Comparison of ENCODE assay signal across 27 mouse cellular contexts in genomic region chr12:75494643-75495042, GRCm38 (mm10).
DNase-seq lines count a peak whose midpoint lies in the region; ATAC-seq and TF ChIP-seq lines count a peak whose summit lies in the region.
"Had no signal": no experiment of that assay in that cellular context is flagged by ENCODE, and none has a peak within 500 bp of the region (broad histone marks: within the 10 kb centered on the region; RNA-seq: fewer than 3 reads in every experiment).

No protein-coding gene starts in this region.

- H3K27me3 ChIP-seq in heart, embryonic 12.5 days (replicated peaks): no peaks in the 10 kb centered on the region
- H3K27me3 ChIP-seq: CH12.LX; forebrain, embryonic 13.5 days; hindbrain, embryonic 13.5 days had no signal

- no peak overlapping the region for H3K9ac ChIP-seq in heart, embryonic 12.5 days
- H3K9ac ChIP-seq: forebrain, embryonic 13.5 days; forebrain, postnatal 0 days; hindbrain, embryonic 13.5 days had no signal

- H3K36me3 ChIP-seq in heart, embryonic 12.5 days: no peaks in the 10 kb centered on the region

- peak; percentile 29 for DNase-seq in heart, adult 11 months
- peak; percentile 14 for DNase-seq in CD4-positive, CD25-positive, alpha-beta regulatory T cell, adult 2 months (ENCODE audit: low read depth, low spot score)
- DNase-seq in naive thymus-derived CD4-positive, alpha-beta T cell, adult 2 months (ENCODE audit: low read depth): peak; percentile 10
- DNase-seq in cerebellum, postnatal 4 days (ENCODE audit: low spot score in 2 of 2): no peak
- DNase-seq in lung, adult 2 months: no peak
- DNase-seq in left cerebral cortex, adult 9 months (ENCODE audit: low spot score in 2 of 2): no peak
- DNase-seq: adrenal gland, adult 8-10 months; adrenal gland, postnatal 25 days; B cell, adult 2 months; cerebellum, adult 11-12 months; cerebellum, adult 8-10 months; cerebellum, postnatal 10 days; cerebellum, postnatal 36 days; forebrain, postnatal 0 days; gastrocnemius, adult 2 months; gastrocnemius, postnatal 14 days; heart, adult 18-20 months; kidney, adult 11 months had no signal

- no peak for TF ChIP-seq CTCF in lung, adult 2 months (IDR thresholded peaks at IDR 0.05; ENCODE audit: insufficient read depth, low read length)

- no peak overlapping the region for H3K4me3 ChIP-seq in heart, embryonic 12.5 days
- H3K4me3 ChIP-seq in lung, adult 2 months (replicated peaks; ENCODE audit: extremely low read depth, low read depth, low read length): no peak overlapping the region
- H3K4me3 ChIP-seq: forebrain, embryonic 10.5 days; forebrain, embryonic 13.5 days; gastrocnemius, adult 2 months; hindbrain, embryonic 10.5 days; hindbrain, embryonic 13.5 days had no signal

- H3K27ac ChIP-seq in heart, embryonic 12.5 days (ENCODE audit: poor library complexity, severe bottlenecking): no peak overlapping the region
- H3K27ac ChIP-seq: forebrain, embryonic 10.5 days; forebrain, embryonic 13.5 days; gastrocnemius, adult 2 months; hindbrain, embryonic 10.5 days; hindbrain, embryonic 13.5 days had no signal

- H3K4me1 ChIP-seq in heart, embryonic 12.5 days (replicated peaks): peaks cover 22% of the 10 kb centered on the region
- H3K4me1 ChIP-seq in lung, adult 2 months (ENCODE audit: control insufficient read depth, insufficient read depth, low read length): peaks cover 9% of the 10 kb centered on the region
- H3K4me1 ChIP-seq: forebrain, embryonic 10.5 days; forebrain, embryonic 13.5 days; hindbrain, embryonic 10.5 days; hindbrain, embryonic 13.5 days had no signal

- TF ChIP-seq POLR2A in lung, adult 2 months (IDR thresholded peaks at IDR 0.05; ENCODE audit: borderline replicate concordance, extremely low read depth, low read depth, low read length): no peak

- H3K4me2 ChIP-seq in heart, embryonic 12.5 days: no peak overlapping the region
- H3K4me2 ChIP-seq: forebrain, embryonic 13.5 days; hindbrain, embryonic 13.5 days had no signal

- ATAC-seq in heart, embryonic 12.5 days (ENCODE audit: insufficient number of reproducible peaks, low FRiP score): no peak
- peak; percentile 71 for ATAC-seq in activated CD4-positive, CD25-positive, alpha-beta regulatory T cell, adult 4 months
- ATAC-seq: forebrain, embryonic 13.5 days; forebrain, postnatal 0 days; hindbrain, embryonic 16.5 days had no signal

- 75% methylated on average over 3 of the region's 3 CpGs for WGBS in heart, embryonic 12.5 days
- WGBS in lung, adult 2 months: 74% methylated on average over 3 of the region's 3 CpGs

- H3K9me3 ChIP-seq in heart, embryonic 12.5 days (replicated peaks): no peaks in the 10 kb centered on the region
- H3K9me3 ChIP-seq: forebrain, embryonic 10.5 days; forebrain, embryonic 13.5 days; G1E; hindbrain, embryonic 10.5 days; hindbrain, embryonic 13.5 days had no signal

Comparison
In these comparisons a context has a peak if more than half of its experiments do, and no peak if none do; other contexts are left out.
1. DNase-seq: peak in heart, adult 11 months (single experiment), CD4-positive, CD25-positive, alpha-beta regulatory T cell, adult 2 months (single experiment) and naive thymus-derived CD4-positive, alpha-beta T cell, adult 2 months (single experiment); none in cerebellum, postnatal 4 days (0 of 2), lung, adult 2 months (single experiment) and left cerebral cortex, adult 9 months (0 of 2).